Mouse (Mus musculus): ENCODE measurements at regions not wholly inside any gene's neighbourhood (a gene's known extent, or its start where the extent isn't known, plus 50 kb on each side); places are given as distances from the start of the nearest gene placed in this dataset.

GRCm38 (mm10) chr10:60952495-60952894, 121.1 kb upstream of the Unc5b start:
- TF ChIP-seq HCFC1 (IDR thresholded peaks at IDR 0.05; ENCODE audit: low read depth, low read length) = no peak
- TF ChIP-seq ZMIZ1 (IDR thresholded peaks at IDR 0.05; ENCODE audit: low read depth, low read length) = no peak
- no peak for TF ChIP-seq CHD2 (IDR thresholded peaks at IDR 0.05; ENCODE audit: low read length)
- TF ChIP-seq CTCF (conservative IDR thresholded peaks at IDR 0.05 in 1 of 2, IDR thresholded peaks at IDR 0.05 in 1 of 2; ENCODE audit: low read depth in 2 of 2, low read length in 2 of 2) = no peak
- no peak for TF ChIP-seq KAT2A (IDR thresholded peaks at IDR 0.05; ENCODE audit: insufficient replicate concordance, low read length)
- no peak for TF ChIP-seq RAD21 (IDR thresholded peaks at IDR 0.05; ENCODE audit: low read depth, low read length)
- TF ChIP-seq GABPA (IDR thresholded peaks at IDR 0.05; ENCODE audit: insufficient replicate concordance, low read depth, low read length) = no peak
- no peak for TF ChIP-seq PAX5 (IDR thresholded peaks at IDR 0.05; ENCODE audit: low read length)
- no peak for TF ChIP-seq POLR2A (IDR thresholded peaks at IDR 0.05; ENCODE audit: low read depth, low read length)
- TF ChIP-seq MAFK (IDR thresholded peaks at IDR 0.05; ENCODE audit: insufficient replicate concordance, low read length) = no peak
- TF ChIP-seq MAX (IDR thresholded peaks at IDR 0.05; ENCODE audit: low read length) = no peak

Measured in CH12.LX (cell line).